Comparison of ENCODE assay signal across 8 mouse cellular contexts in genomic region chr9:106884996-106885900, GRCm38 (mm10). TPM values are rescaled to one million over a fixed set of nuclear protein-coding genes. Genes with fewer than 3 reads are reported as not detected.
DNase-seq lines count a peak whose midpoint lies in the region; ATAC-seq and TF ChIP-seq lines count a peak whose summit lies in the region.

No protein-coding gene starts in this region.

- peak overlapping the region; percentile 91 for H3K9ac ChIP-seq in forebrain, embryonic 15.5 days (replicated peaks)
- peak overlapping the region; percentile 98 for H3K9ac ChIP-seq in limb, embryonic 14.5 days (ENCODE audit: low read depth, low read length, severe bottlenecking)

- DNase-seq in lung, adult 2 months, result no peak
- no peak for DNase-seq in lung, postnatal 36 days
- peak; percentile 64 for DNase-seq in cerebellum, adult 9-11 months
- DNase-seq in limb, embryonic 14.5 days (ENCODE audit: low spot score), result no peak
- no peak for DNase-seq in layer of hippocampus, adult 18-20 months (ENCODE audit: low spot score in 2 of 2)
- DNase-seq in adrenal gland, postnatal 10 days, result no peak

- H3K27me3 ChIP-seq in forebrain, embryonic 15.5 days, result no peaks in the 10 kb centered on the region
- no peaks in the 10 kb centered on the region for H3K27me3 ChIP-seq in limb, embryonic 14.5 days (ENCODE audit: control insufficient read depth, insufficient read depth, low read length)
- no peaks in the 10 kb centered on the region for H3K27me3 ChIP-seq in small intestine, adult 2 months (ENCODE audit: control insufficient read depth, insufficient read depth, low read length)

- WGBS in lung, adult 2 months, result 38% methylated on average over 44 of the region's 44 CpGs
- WGBS in forebrain, embryonic 15.5 days, result 22% methylated on average over 44 of the region's 44 CpGs
- WGBS in limb, embryonic 14.5 days, result 20% methylated on average over 44 of the region's 44 CpGs
- 47% methylated on average over 44 of the region's 44 CpGs for WGBS in small intestine, adult 2 months

- TF ChIP-seq CTCF in lung, adult 2 months (IDR thresholded peaks at IDR 0.05; ENCODE audit: insufficient read depth, low read length), result no peak
- TF ChIP-seq CTCF in small intestine, adult 2 months (IDR thresholded peaks at IDR 0.05; ENCODE audit: extremely low read depth, insufficient read length, insufficient replicate concordance, low read depth, low read length), result no peak

- TF ChIP-seq POLR2A in lung, adult 2 months (IDR thresholded peaks at IDR 0.05; ENCODE audit: borderline replicate concordance, extremely low read depth, low read depth, low read length), result no peak
- TF ChIP-seq POLR2A in limb, embryonic 14.5 days (IDR thresholded peaks at IDR 0.05; ENCODE audit: borderline replicate concordance, extremely low read depth, insufficient read depth, insufficient read length), result no peak
- no peak for TF ChIP-seq POLR2A in small intestine, adult 2 months (IDR thresholded peaks at IDR 0.05; ENCODE audit: low read depth, low read length)

- H3K4me2 ChIP-seq in forebrain, embryonic 15.5 days (replicated peaks), result peak overlapping the region; percentile 82
- H3K4me2 ChIP-seq in limb, embryonic 14.5 days (replicated peaks; ENCODE audit: low read depth, low read length, severe bottlenecking), result peak overlapping the region; percentile 95

- H3K4me1 ChIP-seq in lung, adult 2 months (ENCODE audit: control insufficient read depth, insufficient read depth, low read length), result peaks cover 13% of the 10 kb centered on the region
- peaks cover 69% of the 10 kb centered on the region for H3K4me1 ChIP-seq in forebrain, embryonic 15.5 days
- H3K4me1 ChIP-seq in limb, embryonic 14.5 days (ENCODE audit: control insufficient read depth, insufficient read depth, low read length), result peaks cover 26% of the 10 kb centered on the region
- peaks cover 38% of the 10 kb centered on the region for H3K4me1 ChIP-seq in small intestine, adult 2 months (ENCODE audit: control insufficient read depth, insufficient read depth, insufficient read length, low read length)

- peak overlapping the region; percentile 91 for H3K27ac ChIP-seq in forebrain, embryonic 15.5 days (replicated peaks)
- H3K27ac ChIP-seq in limb, embryonic 14.5 days (replicated peaks; ENCODE audit: low read depth, low read length), result 0 out of 2 replicates have a peak overlapping the region, but pooled peaks have one; percentile 86
- H3K27ac ChIP-seq in small intestine, adult 2 months (ENCODE audit: insufficient read depth, low read depth, low read length), result no peak overlapping the region

- no peak for ATAC-seq in forebrain, embryonic 15.5 days (replicated peaks)
- ATAC-seq in limb, embryonic 14.5 days (ENCODE audit: low FRiP score, low read depth), result no peak

- no peaks in the 10 kb centered on the region for H3K9me3 ChIP-seq in forebrain, embryonic 15.5 days
- no peaks in the 10 kb centered on the region for H3K9me3 ChIP-seq in limb, embryonic 14.5 days (ENCODE audit: control insufficient read depth, low read length)

- peaks cover 54% of the 10 kb centered on the region for H3K36me3 ChIP-seq in forebrain, embryonic 15.5 days
- H3K36me3 ChIP-seq in limb, embryonic 14.5 days (ENCODE audit: control insufficient read depth, insufficient read depth, low read length), result peaks cover 73% of the 10 kb centered on the region
- H3K36me3 ChIP-seq in small intestine, adult 2 months (ENCODE audit: control insufficient read depth, insufficient read depth, low read length), result peaks cover 46% of the 10 kb centered on the region

- peak overlapping the region; percentile 69 for H3K4me3 ChIP-seq in lung, adult 2 months (replicated peaks; ENCODE audit: extremely low read depth, low read depth, low read length)
- peak overlapping the region; percentile 82 for H3K4me3 ChIP-seq in forebrain, embryonic 15.5 days
- peak overlapping the region; percentile 93 for H3K4me3 ChIP-seq in limb, embryonic 14.5 days (replicated peaks; ENCODE audit: low read length)
- peak overlapping the region; percentile 81 for H3K4me3 ChIP-seq in small intestine, adult 2 months (ENCODE audit: low read depth, low read length)

RNA-seq across cellular contexts. Expression of gene Rbm15b, which starts 2.0 kb away (rescaled TPM):
- polyA plus RNA-seq in lung, adult 2 months (2012; rRNA removed), result 13.2 and 13.6 TPM in 2 replicates
- polyA plus RNA-seq in forebrain, embryonic 15.5 days (2015; fragmentation: Nextera tagmentation; extraction: Ambion mirVana), result 17.3 and 19.9 TPM in 2 replicates
- polyA plus RNA-seq in limb, embryonic 14.5 days (2012; rRNA removed), result 18.8 and 20.4 TPM in 2 replicates
- 21.3 and 22.3 TPM in 2 replicates for polyA plus RNA-seq in limb, embryonic 14.5 days (2014; fragmentation: Nextera tagmentation; extraction: Ambion mirVana)
- 6.9 and 10.5 TPM in 2 replicates for polyA plus RNA-seq in small intestine, adult 2 months (2012; rRNA removed)
- total RNA-seq in layer of hippocampus, adult 18-20 months (2021), result 10 to 100 TPM; 57.4 to 61.2 TPM
- total RNA-seq in adrenal gland, postnatal 10 days (2021), result 10 to 100 TPM; 25.6 to 26.2 TPM

RNA-seq across cellular contexts. Expression of gene Manf, which starts 6.5 kb away (rescaled TPM):
- polyA plus RNA-seq in lung, adult 2 months (2012; rRNA removed), result 13.8 and 15.2 TPM in 2 replicates
- 189 and 204 TPM in 2 replicates for polyA plus RNA-seq in forebrain, embryonic 15.5 days (2015; fragmentation: Nextera tagmentation; extraction: Ambion mirVana)
- polyA plus RNA-seq in limb, embryonic 14.5 days (2012; rRNA removed), result 79.7 and 110 TPM in 2 replicates
- 230 and 268 TPM in 2 replicates for polyA plus RNA-seq in limb, embryonic 14.5 days (2014; fragmentation: Nextera tagmentation; extraction: Ambion mirVana)
- 2.9 and 7.5 TPM in 2 replicates for polyA plus RNA-seq in small intestine, adult 2 months (2012; rRNA removed)
- 100 to 1,000 TPM; 158 to 159 TPM for total RNA-seq in layer of hippocampus, adult 18-20 months (2021)
- 100 to 1,000 TPM; 178 to 231 TPM for total RNA-seq in adrenal gland, postnatal 10 days (2021)
